Mouse (Mus musculus) cerebellum, adult 11 months (tissue): ENCODE results near the gene Zfp362.

Source experiments
- DNase-seq: peaks from one replicate; pipeline ENCODE4 v3.0.0; 2022

The Zfp362 gene

DNA sequence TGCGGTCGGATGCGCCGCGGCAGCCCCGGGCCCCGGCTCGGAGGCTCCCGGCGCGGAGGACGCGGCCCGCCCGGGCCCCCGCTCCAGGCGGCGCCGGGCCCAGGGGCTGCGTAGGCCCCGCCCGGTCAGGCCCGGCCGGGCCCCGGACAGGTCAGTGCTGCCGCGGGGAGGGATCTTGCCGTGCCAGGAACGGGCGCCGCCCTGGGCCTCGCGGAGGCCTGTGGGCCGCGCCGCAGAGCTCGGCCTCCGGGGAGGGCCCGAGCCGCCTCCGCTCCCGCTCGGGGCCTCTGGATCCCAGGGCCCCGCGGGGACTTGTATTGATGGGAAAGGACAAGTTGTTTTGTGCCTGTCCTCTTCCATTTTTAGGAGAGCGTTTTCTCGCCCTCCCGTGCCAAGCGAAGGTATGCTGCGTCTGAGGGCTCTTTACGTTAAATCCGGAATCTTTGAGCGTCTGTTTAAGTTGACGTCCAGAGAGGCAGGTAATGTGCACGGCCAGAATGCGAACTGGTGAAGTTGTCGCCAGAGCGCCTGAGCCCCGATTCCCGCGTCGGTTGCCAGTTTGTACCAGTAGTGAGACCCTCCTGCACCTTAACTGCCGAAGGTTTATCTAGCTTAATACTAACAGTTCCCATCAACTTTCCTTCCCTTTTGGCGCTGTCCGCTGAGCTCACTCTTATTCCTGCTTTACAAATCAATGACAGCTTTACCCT is 78.0 kb downstream of the Zfp362 start:
- no peak for DNase-seq

DNA sequence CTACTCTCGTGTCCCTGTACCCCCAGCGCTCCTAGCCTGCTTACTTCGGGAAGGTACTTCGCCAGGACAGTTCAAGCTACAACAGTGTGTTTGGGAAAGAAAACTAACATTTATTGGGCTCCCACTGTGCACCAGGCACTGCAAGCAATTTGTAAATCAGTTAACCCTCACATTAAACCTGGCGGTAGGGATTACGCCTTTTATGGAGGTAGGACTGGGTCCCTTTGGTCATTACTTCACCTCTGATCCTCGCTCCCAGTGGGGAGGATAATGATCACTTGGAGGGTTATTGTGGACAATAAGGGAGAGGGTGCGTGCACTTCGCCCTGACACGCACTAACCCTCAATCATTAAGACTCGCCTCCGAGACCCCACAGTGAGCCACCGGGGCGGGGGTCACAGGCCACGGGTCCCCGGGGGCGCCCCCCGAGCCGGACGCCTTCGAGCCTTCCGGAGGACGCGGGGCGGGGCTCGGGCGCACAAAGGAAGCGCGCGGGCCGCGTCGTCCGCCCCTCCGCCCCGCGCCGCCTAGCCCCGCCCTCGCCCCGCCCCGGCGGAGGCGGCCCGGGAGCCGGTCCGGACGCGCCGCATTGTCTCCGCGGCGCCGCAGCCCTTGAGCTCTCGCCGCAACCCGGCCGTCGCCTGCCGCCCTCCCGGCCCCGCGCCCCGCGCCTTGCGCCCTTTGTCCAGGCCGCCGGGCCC is 78.7 kb downstream of the Zfp362 start:
- DNase-seq = peak; percentile 83

DNA sequence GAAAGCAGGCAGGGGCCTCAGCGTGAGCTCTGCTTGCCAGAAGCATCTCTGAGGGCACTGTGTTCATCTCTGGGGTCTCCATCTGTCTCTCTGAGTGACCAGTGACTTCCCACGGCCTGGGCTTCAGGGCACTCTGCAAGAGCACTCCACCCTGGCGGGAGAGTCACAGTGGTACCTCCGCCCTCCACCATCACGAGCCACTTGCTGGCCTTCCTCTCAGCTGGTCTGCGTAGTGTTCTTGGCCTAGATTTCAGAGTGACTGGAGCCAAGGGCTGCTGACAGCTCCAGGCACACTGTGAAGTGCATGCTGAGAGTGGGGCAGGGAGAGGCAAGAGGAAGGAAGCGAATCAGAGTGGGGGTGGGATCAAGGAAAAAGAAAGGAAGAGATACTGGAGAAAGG is 81.8 kb downstream of the Zfp362 start:
- DNase-seq = peak; percentile 81

DNA sequence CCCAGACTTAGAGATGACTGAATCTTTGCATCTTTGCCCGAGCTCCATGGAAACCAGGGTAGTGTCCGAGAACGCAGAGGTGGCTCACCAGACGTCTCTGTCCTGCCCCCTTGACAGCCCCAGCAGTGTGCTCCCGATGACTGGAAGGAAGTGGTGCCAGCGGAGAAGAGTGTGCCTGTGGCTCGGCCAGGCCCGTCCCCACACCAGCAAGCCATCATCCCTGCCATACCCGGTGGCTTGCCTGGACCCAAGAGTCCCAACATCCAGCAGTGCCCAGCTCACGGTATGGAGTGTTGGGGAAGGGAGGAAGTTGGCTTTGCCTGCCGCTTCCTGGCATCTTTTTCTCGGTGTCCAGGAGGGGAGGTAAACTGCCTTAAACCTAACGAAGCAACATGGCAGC is 82.4 kb downstream of the Zfp362 start:
- DNase-seq = peak; percentile 32
